Mouse (Mus musculus) adrenal gland, postnatal 14 days (tissue): Measurements from ENCODE around the gene Fxyd7. TPM values are rescaled to one million over a fixed set of nuclear protein-coding genes. Genes with fewer than 3 reads are reported as not detected.

Source experiments
- DNase-seq: peaks from one replicate; pipeline ENCODE4 v3.0.0; 2021; ENCODE audit warnings: mixed read lengths
- microRNA-seq, 2 experiments: library from miRNA; unstranded; fragments of <30 nt; microRNA quantifications; one replicate each; pipeline ENCODE4 v1.2.0; 2021
- total RNA-seq: library from RNA; stranded (reverse); gene quantifications from 2 replicates; pipeline ENCODE4 v1.2.3, GENCODE M21; 2021

Gene Fxyd7
- total RNA-seq, 1 experiment from 2014 or later = 3.6 TPM

DNA sequence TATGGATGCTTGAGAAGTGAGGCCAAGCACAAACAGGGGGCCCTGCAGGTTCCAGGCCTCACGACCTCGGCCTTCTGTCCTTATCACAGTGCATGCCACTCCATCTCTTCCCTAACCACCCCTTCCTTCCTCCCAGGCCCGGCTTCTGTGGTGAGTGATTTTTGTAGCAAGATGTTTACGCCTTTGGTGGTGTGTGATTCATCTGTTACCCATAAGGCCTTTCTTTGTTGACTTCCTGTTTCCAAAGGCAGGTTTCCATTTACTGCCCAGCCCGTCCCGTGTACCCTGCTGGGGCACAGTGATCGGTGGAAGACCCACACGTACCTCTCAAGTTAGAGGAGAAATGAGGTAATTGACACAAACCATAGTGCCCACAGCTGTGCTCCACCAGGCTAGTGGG lies 48.6 kb downstream of the Fxyd7 start:
- DNase-seq = peak; percentile 51

DNA sequence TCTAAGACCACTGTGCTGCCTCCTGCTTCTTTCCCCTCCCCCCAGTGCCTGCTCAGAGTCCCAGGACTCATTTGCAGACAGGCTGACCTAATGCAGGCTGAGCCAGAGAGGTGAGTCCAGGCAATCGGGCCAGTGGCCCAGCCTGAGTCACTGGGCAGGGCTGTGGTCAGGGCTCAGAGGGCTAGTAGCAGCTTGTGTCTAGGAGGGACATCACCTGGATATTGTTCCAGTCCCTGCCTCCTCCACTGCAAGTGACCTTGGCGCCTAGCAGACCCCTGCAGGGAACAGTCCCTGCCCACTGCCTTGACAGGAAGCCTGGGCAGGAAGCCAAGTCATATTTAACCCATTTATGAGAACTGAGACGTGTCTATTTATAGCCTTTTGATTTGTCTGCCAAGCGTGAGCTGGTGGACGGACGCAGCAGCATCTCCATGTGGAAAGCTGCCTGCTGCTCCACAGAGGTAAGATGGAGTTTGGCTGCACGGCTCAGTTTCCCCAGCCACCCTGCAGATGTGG lies 50.7 kb downstream of the Fxyd7 start:
- peak; percentile 87 for DNase-seq

DNA sequence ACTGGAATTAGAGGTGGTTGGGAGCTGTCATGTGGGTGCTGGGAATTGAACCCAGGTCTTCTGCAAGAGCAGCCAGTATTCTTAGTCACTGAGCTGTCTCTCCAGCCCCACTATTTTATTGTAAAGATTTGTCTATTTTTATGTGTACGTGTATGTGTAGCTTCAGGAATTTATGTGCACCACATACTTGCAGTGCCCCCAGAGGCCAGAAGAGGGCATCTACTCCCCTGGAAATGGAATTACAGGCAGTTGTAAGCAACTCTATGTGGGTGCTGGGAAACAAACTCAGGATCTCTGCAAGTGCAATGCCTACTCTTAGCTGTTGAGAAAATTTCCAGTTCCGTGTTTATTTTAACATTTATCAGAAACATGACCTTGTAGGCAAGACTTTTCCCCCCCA lies 54.8 kb downstream of the Fxyd7 start:
- DNase-seq = peak; percentile 20

DNA sequence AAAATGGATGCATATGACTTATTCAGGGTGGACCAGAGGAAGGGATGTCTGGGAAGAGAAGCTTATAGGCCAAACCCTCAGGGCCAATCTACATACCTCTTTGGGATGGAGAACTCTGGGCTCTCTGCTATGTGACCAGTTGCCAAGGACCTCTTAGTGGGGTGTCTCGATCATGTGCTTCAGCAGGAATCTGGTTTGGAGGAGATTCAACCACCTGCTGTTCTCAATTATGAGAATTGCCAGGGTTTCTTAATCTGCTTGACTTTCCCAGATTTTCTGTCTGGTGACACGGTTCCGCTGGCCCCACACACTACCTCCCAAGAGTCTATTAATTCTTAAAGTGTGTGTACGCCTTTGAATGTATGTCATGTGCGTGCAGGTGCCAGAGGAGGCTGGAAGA lies 57.3 kb downstream of the Fxyd7 start:
- DNase-seq = no peak

Small RNA genes within 50 kb of the gene (microRNA-seq; reads per million reads assigned to microRNA genes)
- gene Mir7050 = 0 reads per million in 2 experiments

Other genes with a start within 250 kb of the Fxyd7 start
- 1.1 TPM in 2 replicates for gene Ffar2, start 227.7 kb downstream of the Fxyd7 start, total RNA-seq
- 0.26 and 0.38 TPM in 2 replicates for gene Ffar3, start 195.3 kb downstream of the Fxyd7 start, total RNA-seq
- 0.41 TPM in 1 of 2 replicates, not detected in the other for gene Ffar1, start 189.9 kb downstream of the Fxyd7 start, total RNA-seq
- 3.2 and 14.1 TPM in 2 replicates for gene Cd22, start 171.1 kb downstream of the Fxyd7 start, total RNA-seq
- 0.33 and 0.90 TPM in 2 replicates for gene Mag, start 136.6 kb downstream of the Fxyd7 start, total RNA-seq
- gene Hamp2, start 126.8 kb downstream of the Fxyd7 start, total RNA-seq = 6.5 TPM in 1 of 2 replicates, not detected in the other
- gene Hamp, start 107.4 kb downstream of the Fxyd7 start, total RNA-seq = 4.3 TPM in 1 of 2 replicates, not detected in the other
- 111 and 115 TPM in 2 replicates for gene Usf2, start 94.7 kb downstream of the Fxyd7 start, total RNA-seq
- gene Lsr, start 78.0 kb downstream of the Fxyd7 start, total RNA-seq = 6.7 and 19.9 TPM in 2 replicates
- gene Fam187b, start 77.7 kb downstream of the Fxyd7 start, total RNA-seq = 0.34 and 1.1 TPM in 2 replicates
- gene Fxyd5, start 9.0 kb downstream of the Fxyd7 start, total RNA-seq = 32.7 and 63.0 TPM in 2 replicates
- 340 and 374 TPM in 2 replicates for gene Fxyd1, start 5.7 kb upstream of the Fxyd7 start, total RNA-seq
- 5.6 TPM in 2 replicates for gene Lgi4, start 7.9 kb upstream of the Fxyd7 start, total RNA-seq
- 2.9 and 5.6 TPM in 2 replicates for gene Fxyd3, start 25.2 kb upstream of the Fxyd7 start, total RNA-seq
- 3.8 and 41.6 TPM in 2 replicates for gene Hpn, start 63.8 kb upstream of the Fxyd7 start, total RNA-seq
- gene Scn1b, start 75.5 kb upstream of the Fxyd7 start, total RNA-seq = 8.6 and 11.8 TPM in 2 replicates
- gene Gramd1a, start 104.4 kb upstream of the Fxyd7 start, total RNA-seq = 45.9 and 72.5 TPM in 2 replicates
- gene Scgb2b2, start 239.0 kb upstream of the Fxyd7 start, total RNA-seq = not detected in 2 replicates
- gene Scgb1b2, start 240.4 kb upstream of the Fxyd7 start, total RNA-seq = not detected in 2 replicates